Mouse (Mus musculus) brain, embryonic 14.5 days (tissue): ENCODE results near the gene Ppip5k1.

Experiments used
- CTCF ChIP-seq: fragments of 200-500 bp; IDR thresholded peaks from 2 replicates; pipeline ENCODE4 v1.5.1; 2012; ENCODE audit warnings: inconsistent platforms, mild to moderate bottlenecking, moderate library complexity, borderline replicate concordance; ENCODE audit not compliant: insufficient read depth, insufficient read length; ENCODE audit errors: extremely low read depth
- POLR2A ChIP-seq: fragments of 200-500 bp; IDR thresholded peaks from 2 replicates; pipeline ENCODE4 v1.6.1; 2012; ENCODE audit warnings: mild to moderate bottlenecking, inconsistent platforms, borderline replicate concordance; ENCODE audit not compliant: poor library complexity, insufficient read depth, insufficient read length, severe bottlenecking; ENCODE audit errors: extremely low read depth

DNA sequence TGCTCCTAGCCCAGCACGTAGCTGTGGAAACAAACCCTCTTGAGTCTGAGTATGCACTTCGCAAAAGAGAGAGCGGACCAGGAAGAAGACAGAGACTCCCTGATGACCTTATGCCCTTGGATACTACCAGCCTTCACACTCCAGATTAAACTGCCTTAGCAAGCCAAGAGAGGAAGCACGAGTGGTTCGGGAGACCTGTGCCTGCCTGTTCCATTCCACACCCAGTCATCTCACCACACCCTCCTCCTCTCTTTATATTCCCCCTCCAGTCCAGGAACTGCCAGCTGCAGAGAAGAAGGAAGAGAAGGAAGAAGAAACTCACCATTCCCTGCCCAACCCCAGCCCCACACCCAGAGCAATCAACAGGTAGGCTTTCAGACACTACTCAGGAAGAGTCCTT is 2.3 kb upstream of the Ppip5k1 start, which contains the start of gene Ckmt1:
- TF ChIP-seq POLR2A (no peak), CTCF (no peak)
